Mouse (Mus musculus) retina, postnatal 7 days (tissue): Measurements from ENCODE around the gene Cyba.

Source experiments
- DNase-seq: peaks from one replicate; pipeline ENCODE4 v3.0.0-alpha.2; 2012; ENCODE audit warnings: low read depth, low spot score

The Cyba gene

DNA sequence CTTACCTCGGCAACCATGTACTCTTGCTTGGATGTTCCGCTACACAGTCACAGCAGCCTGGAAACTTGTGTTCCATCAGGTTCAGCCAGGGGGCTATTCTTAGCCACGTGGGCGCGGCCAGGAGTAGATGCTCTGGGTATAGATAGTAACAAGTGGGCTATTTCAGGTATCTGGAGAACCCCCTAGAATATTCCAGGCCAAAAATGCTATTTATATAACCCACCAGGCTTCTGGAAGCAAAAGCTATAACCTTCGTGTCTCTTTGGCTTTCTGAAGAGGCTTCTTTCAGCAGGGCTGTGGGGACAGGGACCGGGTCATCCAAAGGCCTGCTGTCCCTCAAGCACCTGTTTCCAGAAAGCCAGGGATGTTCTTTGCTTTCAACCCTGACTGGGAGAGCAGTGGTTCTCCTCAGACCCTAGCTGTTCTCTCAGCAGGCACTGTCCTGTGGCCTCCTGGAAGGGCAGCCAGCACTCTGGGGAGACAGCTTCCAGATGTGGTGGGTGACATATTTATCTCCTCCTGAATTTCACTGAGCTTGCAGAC, 18.5 kb upstream of the Cyba start:
- no peak for DNase-seq

DNA sequence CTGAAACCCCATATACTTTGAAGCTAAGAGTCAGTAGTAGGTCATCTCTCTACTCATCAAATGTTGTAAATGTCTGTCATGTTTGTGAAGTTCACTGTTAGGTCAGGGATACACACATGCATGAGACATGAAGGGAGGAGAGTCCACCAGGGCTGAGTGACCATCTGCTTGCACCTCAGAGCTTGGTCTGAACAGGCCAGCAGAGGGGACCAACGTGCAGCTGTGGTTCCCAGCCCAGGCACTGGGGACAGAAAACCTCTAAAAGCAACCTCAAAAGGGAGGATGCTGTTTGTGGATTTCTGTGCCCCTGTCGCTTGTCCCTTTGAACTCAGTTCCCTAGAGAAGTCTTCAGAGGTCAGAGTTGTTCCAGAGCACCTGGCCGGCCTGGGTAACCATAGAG, 12.5 kb upstream of the Cyba start:
- DNase-seq = no peak

DNA sequence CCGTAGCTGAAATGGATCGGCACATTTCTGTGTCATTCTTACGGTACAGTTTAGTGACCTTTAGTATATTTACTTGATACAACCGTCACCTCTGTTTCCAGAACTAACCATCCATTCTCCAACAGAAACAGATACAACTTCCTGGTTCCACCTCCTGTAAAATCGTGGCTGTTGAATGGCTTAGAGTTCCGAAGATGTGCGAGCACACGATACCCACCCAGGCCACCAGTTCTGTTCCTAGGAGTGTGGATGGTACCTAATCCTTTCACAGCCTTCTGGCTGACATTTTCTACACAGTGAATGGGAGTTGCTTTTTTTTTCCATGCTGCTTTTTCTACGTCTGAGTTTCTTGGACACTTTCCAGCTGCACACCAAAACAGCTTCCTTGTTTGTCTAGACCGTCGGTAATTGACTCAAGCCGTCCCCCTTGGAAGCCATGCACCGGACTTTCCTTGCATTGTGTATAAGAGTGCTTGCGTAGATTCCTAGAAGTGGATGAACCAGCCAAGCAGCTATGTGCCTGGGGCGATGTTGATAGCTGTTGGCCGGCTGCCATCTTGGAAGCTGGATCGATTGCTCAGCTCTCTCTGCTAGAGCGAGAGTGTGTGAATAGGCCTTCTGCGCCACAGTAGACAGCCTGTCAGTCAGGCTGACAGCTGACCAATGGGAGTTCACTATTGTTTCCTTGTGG, 11.5 kb upstream of the Cyba start:
- DNase-seq = peak; percentile 75

DNA sequence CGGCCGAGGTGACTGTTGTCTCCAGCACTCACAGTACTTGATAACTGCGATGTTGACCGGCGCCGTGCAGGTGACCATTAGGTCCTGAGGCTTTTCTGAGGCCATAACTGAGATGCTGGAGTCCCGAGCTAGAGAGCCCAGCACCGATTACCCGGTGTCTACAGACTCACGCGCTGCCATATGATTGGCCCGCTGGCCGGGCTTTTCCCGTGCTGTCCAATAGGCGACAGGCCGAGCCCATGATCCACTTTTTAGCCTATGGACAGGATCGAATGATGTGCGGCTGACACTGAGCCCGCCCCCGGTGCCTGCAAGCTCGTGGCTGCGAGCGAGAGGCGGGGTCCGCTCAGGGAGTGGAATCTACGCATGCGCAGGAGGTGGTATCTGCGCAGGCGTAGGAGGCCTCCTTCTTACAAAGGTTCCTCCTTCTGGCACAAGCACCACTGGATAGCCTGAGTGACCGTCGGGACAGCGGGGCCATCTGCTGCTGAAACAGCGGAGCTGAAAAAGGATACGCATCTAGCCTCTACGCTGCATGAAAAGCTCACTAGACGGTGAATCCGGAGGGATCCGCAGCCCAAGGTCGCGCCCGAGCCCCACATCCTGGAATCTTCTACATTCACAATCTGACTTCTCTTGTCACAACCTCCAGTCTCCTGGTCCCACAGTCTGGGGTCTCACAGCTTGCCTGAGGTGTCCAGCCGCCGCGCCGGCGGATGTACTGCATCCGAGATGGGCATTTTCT, 10.7 kb upstream of the Cyba start, which contains the start of gene Mvd:
Mvd (minus strand) TSS at position 161 of the 745 bp plus-strand sequence.
- peak; percentile 99 for DNase-seq

DNA sequence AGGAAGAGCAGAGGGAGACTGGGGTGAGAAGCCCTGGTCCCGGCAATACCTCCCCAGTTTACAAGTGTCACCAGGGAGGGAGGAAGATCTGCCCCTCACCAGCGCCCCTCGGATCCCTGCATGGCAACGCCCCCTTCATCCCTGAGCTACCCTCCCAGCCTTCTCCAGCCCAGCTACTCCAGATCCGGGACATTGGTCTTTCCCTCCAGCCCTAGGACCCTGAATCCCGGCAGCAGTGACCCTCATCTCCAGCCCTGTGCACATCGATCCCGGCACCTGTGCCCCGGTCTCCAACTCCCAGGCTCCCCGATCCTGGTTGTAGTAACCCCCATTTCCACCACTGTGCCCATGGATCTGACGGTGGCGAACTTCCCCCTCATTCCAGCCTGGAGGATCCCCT, 10.1 kb upstream of the Cyba start:
- no peak for DNase-seq

DNA sequence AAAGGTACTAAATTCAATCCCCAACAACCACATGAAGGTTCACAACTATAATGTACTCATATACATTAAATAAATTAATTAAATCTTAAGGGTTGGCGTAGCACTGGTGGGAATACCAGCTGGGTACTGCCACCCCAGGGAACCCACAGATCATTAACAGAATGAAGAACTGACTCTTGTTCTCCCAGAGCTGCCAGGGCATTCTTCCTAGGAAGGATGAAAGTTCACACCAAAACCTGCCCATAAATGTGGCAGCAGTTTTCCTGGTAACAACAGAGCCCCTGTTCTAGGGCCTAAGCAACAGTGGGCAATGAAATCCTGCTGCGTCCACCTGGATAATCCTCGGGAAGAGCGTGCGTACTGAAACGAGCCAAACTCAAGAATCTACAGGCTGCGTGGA, 9.6 kb upstream of the Cyba start:
- no peak for DNase-seq

DNA sequence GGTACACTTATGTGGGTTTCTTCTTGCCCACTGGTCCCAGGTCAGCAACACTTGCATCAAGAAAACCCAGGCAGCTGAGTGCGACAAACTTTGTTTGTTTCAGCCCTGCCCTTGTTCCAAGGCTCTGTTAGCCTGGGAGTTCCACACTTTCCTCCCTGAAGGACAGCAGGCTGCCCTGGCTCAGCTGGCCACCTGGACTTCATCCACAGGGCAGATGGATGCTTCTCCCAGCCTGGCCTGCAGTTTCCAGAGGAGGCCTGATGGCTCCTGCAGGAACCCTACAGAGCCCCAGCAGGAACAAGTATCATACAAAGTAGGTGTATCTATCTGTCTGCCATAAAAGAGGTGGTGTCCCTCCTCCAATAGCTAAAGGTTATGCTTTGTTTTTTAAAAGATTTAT, 8.6 kb upstream of the Cyba start:
- no peak for DNase-seq

DNA sequence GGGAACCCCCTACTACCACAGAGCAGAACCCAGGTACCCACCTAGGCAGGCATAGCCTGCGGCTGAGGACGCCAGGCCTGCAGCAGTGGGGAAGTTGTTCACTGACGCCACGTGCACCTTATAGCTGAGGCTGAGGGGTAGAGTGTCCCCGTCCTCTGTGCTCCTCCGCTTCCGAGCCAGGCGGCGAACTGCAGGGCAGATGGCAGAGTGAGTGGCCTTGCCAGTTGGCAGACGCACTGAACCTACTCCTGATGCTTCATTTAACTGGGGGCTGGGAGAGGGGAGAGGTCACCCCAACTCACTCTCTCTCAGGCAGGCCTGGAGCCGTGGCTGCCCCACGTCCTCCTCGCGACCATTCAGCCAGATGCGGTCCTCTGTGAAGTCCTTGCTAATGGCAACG, 6.6 kb upstream of the Cyba start:
- no peak for DNase-seq

DNA sequence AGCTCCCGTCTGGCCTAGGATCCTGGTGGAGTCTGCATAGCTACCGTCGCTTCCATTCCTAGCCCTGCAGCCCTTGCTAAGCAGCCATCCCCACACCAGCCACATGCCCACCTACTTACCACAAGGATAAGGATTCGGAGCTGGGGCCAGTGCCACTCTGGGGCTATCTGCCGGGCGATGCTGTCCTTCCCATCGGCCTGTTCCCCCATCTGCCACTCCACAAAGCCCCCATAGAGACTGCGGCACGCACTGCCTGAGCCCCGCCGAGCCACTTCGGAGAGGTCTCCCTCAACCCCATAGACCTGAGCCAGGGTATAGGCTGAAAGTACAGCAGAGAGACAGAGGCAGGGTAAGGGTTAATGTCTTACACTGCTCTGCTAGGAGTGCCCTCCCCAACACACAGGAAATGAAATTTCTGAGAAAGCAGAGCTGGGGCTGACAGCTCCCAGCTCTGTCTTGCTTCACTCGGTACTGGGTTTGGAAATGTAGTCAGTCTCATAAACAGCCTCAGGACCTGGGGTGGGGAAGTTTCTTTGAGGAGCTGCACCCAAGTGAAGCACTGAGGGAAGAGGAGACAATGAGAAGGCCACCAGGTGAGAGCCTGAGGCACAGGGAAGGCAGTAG, 5.1 kb upstream of the Cyba start:
- no peak for DNase-seq

DNA sequence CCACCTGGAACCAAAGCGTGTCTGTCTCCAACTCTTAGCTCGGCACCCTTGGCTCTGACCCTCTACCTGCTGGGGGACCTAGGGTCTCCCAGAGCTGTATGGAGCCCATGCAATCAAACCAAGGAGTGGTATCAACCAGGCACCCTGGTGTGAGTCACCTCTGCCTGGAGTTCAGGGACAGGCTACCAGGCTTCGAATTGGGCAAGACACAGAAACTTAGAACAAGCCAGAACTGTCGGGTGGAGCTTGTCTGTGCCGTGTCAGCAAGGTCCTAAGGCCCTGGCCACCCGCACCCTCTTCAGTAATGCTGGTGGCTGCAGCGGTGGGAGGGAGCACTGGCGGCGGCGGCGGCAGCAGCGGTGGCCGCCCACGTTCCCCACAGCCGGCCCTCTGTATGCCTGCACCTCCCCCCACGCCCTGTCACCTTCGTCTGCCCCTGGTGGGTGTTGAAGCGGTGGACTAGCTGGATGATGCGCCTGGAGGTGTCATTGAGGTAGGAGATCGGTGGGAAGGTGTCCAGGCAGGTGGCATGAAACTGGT, 3.9 kb upstream of the Cyba start:
- DNase-seq = no peak

DNA sequence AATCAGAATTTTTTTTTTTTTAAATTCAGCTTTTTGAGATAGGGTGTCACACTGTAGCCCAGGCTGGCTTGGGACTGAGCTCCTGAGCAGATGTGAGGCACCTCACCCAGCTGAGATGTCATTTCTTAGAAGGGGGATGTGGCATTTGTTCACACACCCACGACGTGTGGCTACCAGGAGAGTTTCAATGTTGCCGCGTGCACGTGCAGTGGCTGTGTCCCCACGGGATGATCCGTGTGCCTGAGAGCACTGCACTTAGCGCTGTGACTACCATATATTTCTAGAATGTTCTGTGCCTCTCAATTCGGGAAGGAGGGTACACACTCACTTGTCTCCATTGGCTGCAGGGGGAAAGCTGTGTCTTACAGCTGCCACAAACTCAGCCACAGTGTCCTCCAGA, 3.4 kb upstream of the Cyba start:
- no peak for DNase-seq

DNA sequence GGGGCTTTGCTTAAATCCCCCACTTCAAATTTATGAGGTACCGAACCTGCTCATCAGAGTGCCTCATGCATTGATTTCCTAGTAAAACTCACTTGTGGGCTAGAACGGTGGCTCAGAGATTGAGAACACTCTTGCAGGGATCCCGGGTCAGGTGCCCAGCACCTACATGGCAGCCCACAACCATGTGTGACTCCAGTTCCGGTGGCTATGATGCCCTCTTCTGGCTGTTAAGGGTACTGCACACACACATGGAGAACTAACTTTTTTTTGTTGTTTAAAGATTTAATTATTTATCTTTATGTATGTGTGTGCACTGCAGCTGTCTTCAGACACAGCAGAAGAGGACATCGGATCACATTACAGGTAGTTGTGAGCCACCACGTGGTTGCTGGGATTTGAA, 2.6 kb upstream of the Cyba start:
- no peak for DNase-seq

DNA sequence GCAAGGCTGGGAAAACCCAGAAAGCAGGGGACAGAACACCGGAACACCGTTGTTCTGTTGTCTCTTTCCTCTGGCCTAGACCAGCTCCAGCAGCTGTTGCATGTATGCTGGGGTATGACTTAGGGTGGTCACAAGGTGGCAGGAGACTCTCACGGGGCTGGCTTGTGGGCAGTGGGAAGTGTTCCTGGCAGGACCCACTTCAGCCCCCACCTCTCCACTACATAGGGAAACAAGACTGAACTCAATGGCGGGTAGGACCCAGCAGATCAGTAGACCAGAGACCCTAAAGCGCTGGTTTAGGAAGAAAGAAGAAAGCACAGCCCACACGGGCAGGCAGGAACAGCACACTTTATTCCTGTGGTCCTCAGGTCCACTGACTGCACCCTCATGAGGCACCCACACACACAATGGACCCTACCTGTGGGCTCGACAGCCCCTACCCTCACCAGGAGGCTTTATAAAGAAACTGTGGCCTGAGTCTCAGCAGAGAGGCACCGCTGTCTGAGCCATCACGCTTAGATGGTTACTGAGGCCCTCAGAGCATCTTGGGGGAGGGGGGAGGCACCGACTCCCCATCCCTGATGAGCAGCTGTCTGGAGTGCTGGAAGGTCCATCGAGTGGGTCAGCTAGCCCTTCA, 657 bp upstream of the Cyba start:
- DNase-seq = no peak

DNA sequence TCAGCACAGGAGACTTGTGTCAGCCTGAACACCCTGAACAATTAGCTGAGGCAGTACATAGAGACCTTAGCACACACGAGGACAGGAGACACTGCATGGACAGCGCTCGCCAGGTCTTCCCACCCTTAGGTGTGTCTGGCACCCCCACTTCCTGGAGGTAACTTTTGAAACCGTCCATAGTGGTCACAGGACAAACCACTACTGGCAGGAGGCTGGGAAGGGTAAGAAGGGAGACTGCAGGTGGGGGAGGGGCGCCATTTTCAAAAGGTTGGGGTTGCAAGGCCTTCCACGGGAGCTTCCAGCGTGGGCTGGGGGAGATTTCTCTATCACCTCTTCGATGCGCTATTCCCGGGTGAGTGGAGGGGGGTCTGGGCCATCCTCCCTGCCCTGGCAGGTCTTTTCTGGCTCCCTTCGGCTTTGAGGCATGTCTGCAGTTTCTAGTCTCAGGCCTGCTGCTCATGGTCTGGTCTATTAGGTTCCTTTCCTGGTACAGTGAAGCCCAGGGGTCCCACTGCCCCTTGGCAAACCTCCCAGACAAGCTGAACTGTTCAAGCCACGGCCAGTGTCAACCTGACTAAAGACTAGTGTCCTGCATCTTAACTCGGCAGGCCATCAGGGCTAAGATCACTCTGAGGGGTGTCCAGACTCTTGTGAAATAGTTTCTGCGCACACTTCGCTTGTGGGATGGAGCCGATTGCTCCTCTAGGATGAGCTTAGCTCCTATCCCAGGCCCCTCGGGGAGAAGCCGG, 862 bp downstream of the Cyba start:
- DNase-seq = no peak

DNA sequence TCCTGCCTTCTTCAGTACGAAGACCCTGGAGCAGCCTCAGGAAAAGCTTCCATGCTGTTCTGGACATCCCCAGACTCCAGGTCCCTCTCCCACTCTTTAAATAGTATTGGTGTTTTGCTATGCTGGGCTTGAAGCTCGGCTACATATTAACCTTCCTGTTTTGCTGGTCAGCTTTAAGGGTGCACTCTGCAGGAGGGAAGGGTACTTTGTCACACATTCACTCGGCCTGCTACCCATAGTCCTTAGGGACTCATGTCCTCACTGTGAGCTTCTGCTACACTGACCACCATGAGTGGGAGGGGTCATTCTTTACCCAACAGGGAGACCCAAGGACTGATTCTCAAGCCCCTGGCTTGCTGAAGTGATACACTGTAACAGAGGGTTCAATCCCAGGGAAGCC, 2.1 kb downstream of the Cyba start:
- no peak for DNase-seq

DNA sequence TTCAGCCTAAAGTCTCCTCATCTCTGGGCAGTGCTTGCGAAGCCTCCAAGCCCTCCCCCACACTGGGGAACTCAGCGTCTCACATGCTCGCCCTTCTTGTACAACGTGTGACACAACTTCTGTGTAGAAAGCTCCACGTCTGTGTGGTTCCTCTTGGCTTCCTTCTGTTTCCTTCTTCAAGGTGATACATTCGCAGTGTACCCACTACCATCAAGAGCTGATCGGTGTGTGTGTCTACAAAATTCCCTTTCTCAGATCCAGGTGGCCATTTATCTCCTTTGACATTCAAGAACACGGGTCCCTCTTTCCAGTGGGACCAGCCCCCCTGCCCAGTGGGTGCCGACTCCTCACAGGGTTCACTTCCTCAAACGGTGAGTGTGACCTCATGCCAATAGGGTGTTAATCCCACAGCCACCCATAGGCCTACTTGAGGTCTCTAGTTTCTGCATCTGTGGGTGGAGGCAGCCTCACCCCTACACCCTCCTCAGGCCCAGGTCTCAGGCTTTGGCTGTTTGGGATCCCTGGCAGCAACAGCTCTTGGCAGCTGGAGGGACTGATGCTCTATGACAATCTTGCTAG, 2.6 kb downstream of the Cyba start:
- DNase-seq = no peak

DNA sequence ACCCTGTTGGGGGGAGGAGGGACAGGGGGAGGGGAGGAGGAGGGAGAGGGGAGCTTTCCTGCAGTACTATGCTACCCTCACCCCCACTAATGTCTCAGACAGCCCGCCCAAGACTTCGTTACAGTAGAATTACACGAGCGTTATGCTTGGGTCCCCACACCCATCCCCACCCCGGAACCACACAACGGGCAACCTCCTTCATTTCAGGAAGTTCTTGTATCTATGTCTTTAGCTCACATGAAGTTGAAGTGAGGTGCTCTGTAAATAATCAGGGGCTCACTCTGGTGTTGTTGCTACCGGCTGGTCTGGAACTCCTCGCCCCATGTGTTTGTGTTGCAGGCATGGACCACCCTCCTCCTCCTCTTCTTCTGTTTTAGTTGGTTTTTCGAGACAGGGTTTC, 4.6 kb downstream of the Cyba start:
- no peak for DNase-seq

DNA sequence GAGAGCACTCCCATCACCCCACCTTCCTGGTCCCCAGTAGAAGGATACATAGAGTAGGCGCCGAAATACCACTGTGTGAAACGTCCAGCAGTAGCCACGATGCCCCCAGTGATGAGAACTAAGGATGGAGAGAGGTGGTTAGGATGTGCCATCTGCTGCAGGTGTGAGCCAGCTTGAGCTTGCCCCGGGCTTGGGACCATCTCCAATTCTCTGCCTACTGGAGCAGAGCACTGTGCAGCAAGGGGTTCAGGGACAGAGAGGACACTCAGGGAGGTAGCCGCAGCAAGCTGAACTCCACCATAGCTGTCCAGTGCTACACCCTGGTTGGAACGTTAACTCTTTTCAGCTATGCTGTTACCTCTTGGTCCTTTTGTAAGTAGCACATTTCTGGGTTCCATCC, 5.1 kb downstream of the Cyba start:
- DNase-seq = no peak

DNA sequence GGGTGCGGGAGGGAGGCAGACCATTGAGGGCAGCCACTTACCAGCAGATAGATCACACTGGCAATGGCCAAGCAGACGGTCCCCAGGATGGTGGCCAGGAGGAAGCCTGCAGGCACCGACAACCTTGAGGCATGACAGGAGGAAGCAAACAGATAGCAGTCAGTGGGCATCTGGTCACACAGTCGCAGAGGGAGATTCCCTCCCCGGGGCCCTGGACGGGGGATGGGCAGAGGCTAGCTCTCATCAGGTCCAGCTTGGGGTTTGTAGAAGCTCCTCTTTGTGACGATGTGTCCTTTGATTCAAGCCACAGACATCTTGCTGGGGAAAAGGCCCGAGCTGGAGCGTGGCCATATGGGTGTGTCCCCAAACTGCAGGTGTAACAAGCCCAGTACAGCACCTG, 6.6 kb downstream of the Cyba start:
- DNase-seq = no peak

DNA sequence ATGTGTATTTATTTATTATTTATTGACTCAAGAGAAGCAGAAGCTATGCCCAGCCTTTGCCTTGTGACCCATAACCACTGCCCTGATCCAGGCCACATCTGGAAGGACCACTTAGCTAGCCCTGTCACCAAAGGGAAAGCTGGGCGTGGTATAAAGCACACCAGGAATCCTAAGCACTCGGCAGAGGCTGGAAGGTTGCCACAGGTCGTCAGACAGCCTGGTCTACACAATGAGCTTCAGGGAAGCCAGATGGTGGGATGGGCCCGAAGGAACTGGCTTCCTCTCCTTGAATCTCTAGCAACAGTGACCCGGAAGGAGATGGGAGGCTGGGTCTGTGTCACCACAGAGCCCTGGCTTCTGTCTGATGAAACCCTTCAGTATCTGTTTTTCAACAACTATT, 9.1 kb downstream of the Cyba start:
- no peak for DNase-seq

DNA sequence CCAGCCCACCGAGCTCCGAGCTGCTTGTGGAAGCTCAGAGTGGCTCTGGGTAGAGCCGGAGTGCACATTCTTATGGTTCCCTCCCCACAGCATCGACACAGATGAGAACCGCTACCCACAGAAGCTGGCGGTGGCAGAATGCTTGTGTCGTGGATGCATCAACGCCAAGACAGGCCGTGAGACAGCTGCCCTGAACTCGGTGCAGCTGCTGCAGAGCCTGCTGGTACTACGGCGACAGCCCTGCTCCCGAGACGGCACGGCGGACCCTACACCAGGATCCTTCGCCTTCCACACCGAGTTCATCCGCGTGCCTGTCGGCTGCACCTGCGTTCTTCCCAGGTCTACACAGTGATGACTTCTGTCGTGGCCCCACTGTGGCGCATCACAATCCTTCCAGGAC, 9.5 kb downstream of the Cyba start:
- no peak for DNase-seq
